Mouse (Mus musculus) thymus, postnatal 0 days (tissue): Measurements from ENCODE around the gene Ociad1. TPM values are rescaled to one million over a fixed set of nuclear protein-coding genes. Genes with fewer than 3 reads are reported as not detected.

Source experiments
- polyA plus RNA-seq: library from polyadenylated mRNA; unstranded; fragments of >200 nt; fragmentation: Nextera tagmentation; extraction: Ambion mirVana; gene quantifications from 2 replicates; pipeline ENCODE4 v1.2.1, GENCODE M21; 2015

Gene Ociad1
- polyA plus RNA-seq, 1 experiment from 2014 or later: 233 TPM

Other genes starting within 250 kb of the Ociad1 start
- gene Fryl, start 36.2 kb upstream of the Ociad1 start, polyA plus RNA-seq: 46.9 and 63.2 TPM in 2 replicates
- 55.6 and 57.7 TPM in 2 replicates for gene Ociad2, start 48.2 kb downstream of the Ociad1 start, polyA plus RNA-seq
- gene Cwh43, start 113.3 kb downstream of the Ociad1 start, polyA plus RNA-seq: 0.14 and 0.35 TPM in 2 replicates
- gene Dcun1d4, start 188.2 kb downstream of the Ociad1 start, polyA plus RNA-seq: 5.9 and 8.8 TPM in 2 replicates